Mouse (Mus musculus) heart, embryonic 14.5 days (tissue): Measurements from ENCODE around the gene Syne2. TPM values are rescaled to one million over a fixed set of nuclear protein-coding genes. Genes with fewer than 3 reads are reported as not detected.
A peak's percentile ranks its signal among the peaks of the same experiment; 100 is the strongest.

Source experiments
- ATAC-seq: fragments of 200-750 bp; cut with Nextera tagmentation; 2 replicates; pipeline ENCODE4 v1.8.0; 2017; ENCODE audit warnings: low read depth, moderate TSS enrichment; ENCODE audit not compliant: insufficient number of reproducible peaks, insufficient read depth, low FRiP score
- H3K27ac ChIP-seq, 2 experiments: fragments of 200-500 bp in 1 of 2; fragments of 300-500 bp in 1 of 2; sonication (generic) in 1 of 2; replicated peaks in 1 of 2; 2 replicates each; pipeline ENCODE4 v1.5.1; 2012 to 2014; ENCODE audit warnings: low read depth in 2 of 2, low read length in 2 of 2, control low read depth in 1 of 2, mild to moderate bottlenecking in 1 of 2, mixed read lengths in 1 of 2; ENCODE audit not compliant: control insufficient read depth in 1 of 2, insufficient read depth in 1 of 2
- H3K27me3 ChIP-seq: fragments of 300-500 bp; sonication (generic); 2 replicates; pipeline ENCODE4 v1.6.1; 2014; ENCODE audit warnings: mild to moderate bottlenecking, low read length, control low read depth; ENCODE audit not compliant: control insufficient read depth, insufficient read depth
- H3K36me3 ChIP-seq: fragments of 300-500 bp; sonication (generic); 2 replicates; pipeline ENCODE4 v1.6.1; 2014; ENCODE audit warnings: mild to moderate bottlenecking, control low read depth, low read length, mixed read lengths; ENCODE audit not compliant: control insufficient read depth, insufficient read depth
- H3K4me1 ChIP-seq, 2 experiments: fragments of 200-500 bp in 1 of 2; fragments of 300-500 bp in 1 of 2; sonication (generic) in 1 of 2; 2 replicates each; pipeline ENCODE4 v1.6.1; 2012 to 2014; ENCODE audit warnings: low read length in 2 of 2, control low read depth in 1 of 2, mixed read lengths in 1 of 2; ENCODE audit not compliant: control insufficient read depth in 2 of 2, insufficient read depth in 2 of 2
- H3K4me2 ChIP-seq: fragments of 300-500 bp; sonication (generic); 2 replicates; pipeline ENCODE4 v1.6.1; 2014; ENCODE audit warnings: mild to moderate bottlenecking, low read length
- H3K4me3 ChIP-seq, 2 experiments: fragments of 200-500 bp in 1 of 2; fragments of 300-500 bp in 1 of 2; sonication (generic) in 1 of 2; 2 replicates each; pipeline ENCODE4 v1.5.1; 2012 to 2014; ENCODE audit warnings: low read length in 2 of 2, mild to moderate bottlenecking in 2 of 2, control low read depth in 1 of 2, low read depth in 1 of 2, moderate library complexity in 1 of 2; ENCODE audit not compliant: control insufficient read depth in 1 of 2, insufficient read depth in 1 of 2
- H3K9ac ChIP-seq: fragments of 300-500 bp; sonication (generic); 2 replicates; pipeline ENCODE4 v1.6.1; 2014; ENCODE audit warnings: mild to moderate bottlenecking, low read length
- H3K9me3 ChIP-seq: fragments of 300-500 bp; sonication (generic); 2 replicates; pipeline ENCODE4 v1.6.1; 2016; ENCODE audit warnings: low read length, control low read depth; ENCODE audit not compliant: control insufficient read depth
- WGBS: fragments of 180-500 bp; shearing (Covaris S2); extraction: QIAGEN DNeasy Blood & Tissue Kit; methylation state at CpG from one replicate; pipeline ENCODE4 v1.1.7; 2014; 5-methylcytosine and 5-hydroxymethylcytosine counted together
- polyA plus RNA-seq: library from polyadenylated mRNA; unstranded; fragments of >200 nt; fragmentation: Nextera tagmentation; extraction: Ambion mirVana; gene quantifications from 2 replicates; pipeline ENCODE4 v1.2.1, GENCODE M21; 2014

The Syne2 gene
- polyA plus RNA-seq, 1 experiment from 2014 or later = 55.9 TPM

- ATAC-seq = no peak
- no peaks in the 10 kb centered on the region for H3K9me3 ChIP-seq
- H3K4me2 ChIP-seq = no peak overlapping the region
- WGBS = 53% methylated on average over 5 of the region's 5 CpGs
- H3K9ac ChIP-seq = no peak overlapping the region
- H3K27ac ChIP-seq = no peak overlapping the region
- H3K27me3 ChIP-seq = no peaks in the 10 kb centered on the region
- H3K4me3 ChIP-seq = no peak overlapping the region
- no peaks in the 10 kb centered on the region for H3K4me1 ChIP-seq
- H3K36me3 ChIP-seq = peaks cover 80% of the 10 kb centered on the region
These were observed 133.4 kb downstream of the Syne2 start for GRCm38 (mm10) chr12:75951328-75951727.

DNA sequence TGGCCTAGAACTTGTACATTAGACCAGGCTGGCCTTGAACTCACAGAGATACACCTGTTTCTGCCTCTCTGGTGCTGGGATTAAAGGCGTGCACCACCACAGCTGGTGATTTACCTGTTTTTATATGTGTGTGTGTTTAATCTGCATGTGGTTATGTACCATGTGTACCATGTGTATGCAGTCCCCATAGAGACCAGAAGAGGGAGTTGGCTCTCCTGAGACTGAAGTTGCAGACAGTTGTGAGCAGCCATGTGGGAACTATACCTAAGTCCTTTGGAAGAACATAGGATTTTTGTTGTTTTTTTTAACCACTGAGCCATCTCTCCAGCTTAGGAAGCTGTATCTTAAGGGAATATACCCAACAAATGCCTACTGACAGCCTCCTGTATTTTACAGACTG is 134.1 kb downstream of the Syne2 start:
- 93% methylated on average over 1 of the region's 1 CpGs for WGBS
- Histone ChIP-seq H3K9me3 (no peaks in the 10 kb centered on the region), H3K27me3 (no peaks in the 10 kb centered on the region), H3K4me3 (no peak overlapping the region), H3K4me1 (no peaks in the 10 kb centered on the region), H3K9ac (no peak overlapping the region), H3K27ac (no peak overlapping the region), H3K36me3 (peaks cover 79% of the 10 kb centered on the region), H3K4me2 (no peak overlapping the region)
- ATAC-seq = no peak

DNA sequence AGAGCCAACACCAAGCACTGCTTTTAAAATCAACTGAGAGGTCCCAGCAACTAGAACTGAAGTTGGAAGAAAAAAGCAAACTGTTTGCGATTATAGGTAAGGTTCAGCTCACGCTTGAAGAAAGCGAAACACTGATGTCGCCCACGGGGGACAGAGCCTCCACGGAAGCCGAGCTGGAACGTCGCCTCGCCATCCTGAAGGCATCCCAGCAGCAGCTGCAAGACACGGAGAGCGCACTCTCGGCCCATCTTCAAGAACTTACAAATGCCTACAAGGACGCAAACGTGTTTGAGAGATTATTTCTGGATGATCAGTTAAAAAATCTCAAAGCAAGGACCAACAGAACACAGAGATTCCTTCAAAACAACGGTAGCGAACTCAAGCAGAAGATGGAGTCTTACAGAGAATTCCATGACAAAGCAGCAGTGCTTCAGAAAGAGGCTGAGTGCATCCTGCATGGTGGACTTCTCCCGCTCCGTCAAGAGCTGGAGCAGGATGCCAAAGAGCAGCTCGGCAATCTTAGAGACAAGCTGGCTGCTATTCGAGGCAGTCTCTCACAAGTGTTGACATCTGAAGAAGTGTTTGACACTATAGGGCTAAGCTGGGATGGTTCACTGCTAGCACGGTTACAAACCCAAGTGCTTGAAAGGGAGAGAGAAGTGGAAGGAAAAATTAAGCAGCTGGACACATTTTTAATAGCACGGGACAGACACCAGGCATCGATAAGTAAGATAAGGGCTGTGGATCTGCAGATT is 148.7 kb downstream of the Syne2 start:
- Histone ChIP-seq H3K9me3 (no peaks in the 10 kb centered on the region), H3K4me1 (peaks cover 6% of the 10 kb centered on the region in 2 experiments; a peak in 1 of 4 replicates), H3K27me3 (no peaks in the 10 kb centered on the region), H3K27ac (no peak overlapping the region), H3K9ac (no peak overlapping the region), H3K4me2 (no peak overlapping the region), H3K4me3 (no peak overlapping the region), H3K36me3 (peaks cover 74% of the 10 kb centered on the region)
- WGBS = 66% methylated on average over 24 of the region's 24 CpGs
- no peak for ATAC-seq

- no peak overlapping the region for H3K27ac ChIP-seq
- no peaks in the 10 kb centered on the region for H3K9me3 ChIP-seq
- H3K4me2 ChIP-seq = no peak overlapping the region
- no peak for ATAC-seq
- H3K4me3 ChIP-seq = no peak overlapping the region
- H3K4me1 ChIP-seq = peaks cover 2 to 12% of the 10 kb centered on the region in 2 experiments; a peak in 2 of 4 replicates
- H3K27me3 ChIP-seq = no peaks in the 10 kb centered on the region
- no peak overlapping the region for H3K9ac ChIP-seq
- peaks cover 40% of the 10 kb centered on the region for H3K36me3 ChIP-seq
- WGBS = 92% methylated on average over 5 of the region's 5 CpGs
These were observed 161.1 kb downstream of the Syne2 start for GRCm38 (mm10) chr12:75979079-75979478.

GRCm38 (mm10) chr12:75983336-75983735 is 165.4 kb downstream of the Syne2 start:
- Histone ChIP-seq H3K4me2 (peak overlapping the region; percentile 22; the same call in 1 of the 2 replicates), H3K9ac (no peak overlapping the region), H3K27ac (peak overlapping the region; percentile 4 to 9; a peak in 2 of 4 replicates), H3K36me3 (peaks cover 51% of the 10 kb centered on the region), H3K4me1 (peaks cover 5 to 17% of the 10 kb centered on the region in 2 experiments; a peak in 2 of 4 replicates), H3K27me3 (no peaks in the 10 kb centered on the region), H3K9me3 (no peaks in the 10 kb centered on the region), H3K4me3 (no peak overlapping the region)
- ATAC-seq = no peak
- 22% methylated on average over 8 of the region's 8 CpGs for WGBS

GRCm38 (mm10) chr12:75992226-75992858 is 174.4 kb downstream of the Syne2 start:
- WGBS = 73% methylated on average over 10 of the region's 10 CpGs
- no peak overlapping the region for H3K4me3 ChIP-seq
- H3K4me1 ChIP-seq = peaks cover 4 to 22% of the 10 kb centered on the region in 2 experiments
- no peak overlapping the region for H3K27ac ChIP-seq
- H3K36me3 ChIP-seq = peaks cover 57% of the 10 kb centered on the region
- no peak overlapping the region for H3K4me2 ChIP-seq
- no peak for ATAC-seq
- H3K9ac ChIP-seq = no peak overlapping the region
- no peaks in the 10 kb centered on the region for H3K27me3 ChIP-seq
- no peaks in the 10 kb centered on the region for H3K9me3 ChIP-seq

DNA sequence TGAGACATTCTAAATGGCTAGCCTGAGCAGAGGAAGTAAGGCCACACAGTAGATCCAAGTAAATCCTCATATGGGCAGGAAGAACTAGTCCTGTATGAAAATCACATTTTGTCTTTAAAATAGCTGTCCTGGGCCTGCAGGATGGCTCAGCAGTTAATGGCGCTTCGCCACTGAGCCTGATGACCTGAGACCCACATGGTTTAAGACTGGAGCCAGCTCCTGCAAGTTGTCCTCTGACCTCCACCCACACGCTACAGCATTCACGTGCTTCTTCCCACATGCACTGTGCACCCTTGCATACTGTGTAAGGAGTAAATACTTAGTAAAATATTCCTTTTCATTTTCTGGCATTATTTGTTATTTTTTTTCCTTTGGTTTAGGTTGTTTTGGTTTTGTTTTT is 175.0 kb downstream of the Syne2 start:
- peaks cover 4 to 22% of the 10 kb centered on the region in 2 experiments for H3K4me1 ChIP-seq
- no peak overlapping the region for H3K4me2 ChIP-seq
- H3K4me3 ChIP-seq = no peak overlapping the region
- 94% methylated on average over 4 of the region's 4 CpGs for WGBS
- no peaks in the 10 kb centered on the region for H3K27me3 ChIP-seq
- ATAC-seq = no peak
- no peaks in the 10 kb centered on the region for H3K9me3 ChIP-seq
- H3K27ac ChIP-seq = no peak overlapping the region
- no peak overlapping the region for H3K9ac ChIP-seq
- peaks cover 57% of the 10 kb centered on the region for H3K36me3 ChIP-seq
